Mouse (Mus musculus) liver, adult 2 months (tissue): Measurements from ENCODE around the gene Intu.

ENCODE experiments used
- CTCF ChIP-seq: fragments of 200-500 bp; IDR thresholded peaks from 2 replicates; pipeline ENCODE4 v1.5.1; 2011; ENCODE audit warnings: low read depth, low read length, control low read depth
- POLR2A ChIP-seq: fragments of 200-500 bp; IDR thresholded peaks from 2 replicates; pipeline ENCODE4 v1.6.1; 2011; ENCODE audit warnings: low read length, control low read depth; ENCODE audit not compliant: insufficient read depth; ENCODE audit errors: extremely low read depth

- TF ChIP-seq POLR2A (no peak), CTCF (no peak)
These were observed 26.7 kb upstream of the Intu start for GRCm38 (mm10) chr3:40504377-40504776.
